Mouse (Mus musculus) bone marrow, adult 2 months (tissue): ENCODE results near the gene Nipal4. TPM values are rescaled to one million over a fixed set of nuclear protein-coding genes. Genes with fewer than 3 reads are reported as not detected.

Source experiments
- H3K27ac ChIP-seq: fragments of 200-500 bp; 2 replicates; pipeline ENCODE4 v1.5.1; 2012; ENCODE audit warnings: low read depth, mild to moderate bottlenecking, control low read depth, inconsistent platforms, low read length; ENCODE audit not compliant: control insufficient read depth, poor library complexity, insufficient read depth
- H3K4me1 ChIP-seq: fragments of 200-500 bp; 2 replicates; pipeline ENCODE4 v1.6.1; 2011; ENCODE audit warnings: low read length; ENCODE audit not compliant: control insufficient read depth, insufficient read depth
- H3K4me3 ChIP-seq: fragments of 200-500 bp; replicated peaks from 2 replicates; pipeline ENCODE3; 2011; ENCODE audit warnings: mild to moderate bottlenecking, low read depth, low read length, control low read depth; ENCODE audit not compliant: control insufficient read depth
- CTCF ChIP-seq: fragments of 200-500 bp; IDR thresholded peaks from 2 replicates; pipeline ENCODE4 v1.5.1; 2011; ENCODE audit warnings: low read length, control low read depth; ENCODE audit not compliant: control insufficient read depth, insufficient read depth
- POLR2A ChIP-seq: fragments of 200-500 bp; IDR thresholded peaks from 2 replicates; pipeline ENCODE4 v1.6.1; 2011; ENCODE audit warnings: low read depth, mild to moderate bottlenecking, control low read depth, low read length, borderline replicate concordance; ENCODE audit not compliant: control insufficient read depth
- WGBS: fragments of 180-500 bp; shearing (Covaris S2); methylation state at CpG from one replicate; pipeline ENCODE4 v1.1.7; 2018; 5-methylcytosine and 5-hydroxymethylcytosine counted together
- polyA plus RNA-seq: library from polyadenylated mRNA; stranded (reverse); fragments of >200 nt; gene quantifications from 2 replicates; pipeline ENCODE4 v1.2.4, GENCODE M21; 2011; ENCODE audit warnings: low replicate concordance; ENCODE audit not compliant: missing spikeins, insufficient read depth, insufficient read length

Nipal4 gene
- polyA plus RNA-seq, 1 experiment = not detected

- TF ChIP-seq CTCF = no peak
- no peak for TF ChIP-seq POLR2A
- Histone ChIP-seq H3K4me1 (no peaks in the 10 kb centered on the region), H3K4me3 (no peak overlapping the region), H3K27ac (no peak overlapping the region)
- 75% methylated on average over 6 of the region's 6 CpGs for WGBS
These were observed 64.2 kb downstream of the Nipal4 start for GRCm38 (mm10) chr11:46102107-46102506.

Other genes with a start within 250 kb of the Nipal4 start
- 1.6 and 2.6 TPM in 2 replicates for gene Lsm11, start 221.6 kb downstream of the Nipal4 start, polyA plus RNA-seq
- 17.7 and 67.4 TPM in 2 replicates for gene Thg1l, start 211.0 kb downstream of the Nipal4 start, polyA plus RNA-seq
- gene Sox30, start 186.2 kb downstream of the Nipal4 start, polyA plus RNA-seq = not detected in 2 replicates
- gene Gm12166, start 114.2 kb downstream of the Nipal4 start, polyA plus RNA-seq = 11.6 and 31.7 TPM in 2 replicates
- gene Adam19, start 110.5 kb downstream of the Nipal4 start, polyA plus RNA-seq = 6.1 and 17.6 TPM in 2 replicates
- not detected in 2 replicates for gene Fndc9, start 69.0 kb upstream of the Nipal4 start, polyA plus RNA-seq
- 13.4 and 32.6 TPM in 2 replicates for gene Cyfip2, start 146.4 kb upstream of the Nipal4 start, polyA plus RNA-seq
- gene Itk, start 223.0 kb upstream of the Nipal4 start, polyA plus RNA-seq = 0.68 and 4.4 TPM in 2 replicates
- not detected in 2 replicates for gene Fam71b, start 230.1 kb upstream of the Nipal4 start, polyA plus RNA-seq